Mouse (Mus musculus) left cerebral cortex, adult 8-10 months (tissue): Measurements from ENCODE around the gene Cep41. TPM values are rescaled to one million over a fixed set of nuclear protein-coding genes. Genes with fewer than 3 reads are reported as not detected.

Experiments
- microRNA-seq, 2 experiments: library from miRNA; unstranded; fragments of <30 nt; microRNA quantifications; one replicate each; pipeline ENCODE4 v1.2.0; 2022
- total RNA-seq, 4 experiments: library from RNA; stranded (reverse); gene quantifications; 2 replicates each; pipeline ENCODE4 v1.2.4; 2022

Cep41 gene
- total RNA-seq, 4 experiments from 2014 or later = 4.9 to 6.6 (median 6.1) TPM

Small RNAs within 50 kb of the gene (microRNA-seq; reads per million reads assigned to microRNA genes)
- gene Mir335 = 3,450 to 6,860 reads per million in 2 experiments

Other genes starting within 250 kb of the Cep41 start
- gene Tmem209, start 184.0 kb downstream of the Cep41 start, total RNA-seq = 10 to 100 TPM; 22.8 to 25.2 (median 24.0) TPM
- gene Ssmem1, start 183.9 kb downstream of the Cep41 start, total RNA-seq = 1 to 10 TPM in 1 of 4 experiments, under 1 TPM in 3; 0.58 to 1.1 (median 0.86) TPM
- gene Cpa2, start 152.2 kb downstream of the Cep41 start, total RNA-seq = 1 to 10 TPM; 1.2 to 4.0 (median 2.1) TPM
- under 1 TPM; 0.17 to 0.39 (median 0.18) TPM for gene Cpa4, start 125.4 kb downstream of the Cep41 start, total RNA-seq
- gene Cpa5, start 82.7 kb downstream of the Cep41 start, total RNA-seq = not detected
- gene Cpa1, start 54.5 kb downstream of the Cep41 start, total RNA-seq = not detected
- 100 to 1,000 TPM in 1 of 4 experiments, 10 to 100 TPM in 3; 66.1 to 109 (median 76.2) TPM for gene Mest, start 29.8 kb upstream of the Cep41 start, total RNA-seq
- gene Copg2, start 203.0 kb upstream of the Cep41 start, total RNA-seq = 10 to 100 TPM; 79.4 to 90.6 (median 88.0) TPM
- not detected for gene Tsga13, start 221.8 kb upstream of the Cep41 start, total RNA-seq